Mouse (Mus musculus) adrenal gland, postnatal 14 days (tissue): ENCODE data around the gene Hs6st3. TPM values are rescaled to one million over a fixed set of nuclear protein-coding genes. Genes with fewer than 3 reads are reported as not detected.
"Not testable (repeated sequence)": the region's sequence is repeated elsewhere in the genome, so short reads cannot be mapped to it uniquely, and the experiment has no call there.

Experiments
- DNase-seq: peaks from one replicate; pipeline ENCODE4 v3.0.0; 2021; ENCODE audit warnings: mixed read lengths
- total RNA-seq: library from RNA; stranded (reverse); gene quantifications from 2 replicates; pipeline ENCODE4 v1.2.3, GENCODE M21; 2021

Hs6st3 gene
- total RNA-seq, 1 experiment from 2014 or later, result 1.4 TPM

GRCm38 (mm10) chr14:119248001-119248607 lies 110.0 kb downstream of the Hs6st3 start:
- no peak for DNase-seq

DNA sequence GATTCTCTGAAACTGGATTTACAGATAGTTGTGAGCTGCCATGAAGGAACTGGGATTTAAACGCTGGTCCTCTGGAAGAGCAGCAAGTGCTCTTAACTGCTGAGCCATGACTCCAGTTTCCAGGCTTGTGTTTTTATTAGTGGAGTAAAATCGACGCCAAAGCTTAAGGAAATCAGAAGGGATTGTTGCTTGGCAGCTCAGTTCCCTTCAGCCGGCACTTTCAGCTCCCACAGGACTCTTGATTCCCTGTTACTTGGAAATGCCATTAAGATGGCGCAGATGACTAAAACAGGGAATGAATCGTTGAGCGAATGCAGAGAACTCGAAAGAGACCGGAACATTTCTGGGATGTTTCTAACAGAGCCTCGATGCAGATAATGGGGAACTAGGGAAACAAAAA lies 112.2 kb downstream of the Hs6st3 start:
- no peak for DNase-seq

- DNase-seq, result no peak
Measured at GRCm38 (mm10) chr14:119255396-119255795, 117.3 kb downstream of the Hs6st3 start.

DNA sequence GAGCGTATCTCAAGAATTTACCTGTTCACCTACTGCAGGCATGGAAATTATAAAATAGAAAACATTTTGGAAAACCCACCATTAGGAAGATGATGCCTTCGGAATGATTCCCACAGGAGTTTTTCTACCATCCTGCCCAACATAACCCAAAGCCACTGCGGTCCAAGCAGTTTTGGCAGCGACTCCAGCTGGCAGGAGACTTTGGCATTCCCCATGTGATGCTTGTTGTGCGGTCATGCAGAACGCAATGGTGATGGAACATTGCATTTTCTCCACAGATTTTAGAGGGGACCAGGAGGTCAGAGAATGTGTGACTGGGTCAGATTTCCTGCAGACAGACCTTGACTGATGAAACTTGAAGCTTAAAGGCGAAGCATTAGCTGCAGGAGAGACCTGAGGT lies 118.9 kb downstream of the Hs6st3 start:
- DNase-seq, result no peak

- DNase-seq, result no peak
Measured at GRCm38 (mm10) chr14:119260176-119260962, 122.2 kb downstream of the Hs6st3 start.

DNA sequence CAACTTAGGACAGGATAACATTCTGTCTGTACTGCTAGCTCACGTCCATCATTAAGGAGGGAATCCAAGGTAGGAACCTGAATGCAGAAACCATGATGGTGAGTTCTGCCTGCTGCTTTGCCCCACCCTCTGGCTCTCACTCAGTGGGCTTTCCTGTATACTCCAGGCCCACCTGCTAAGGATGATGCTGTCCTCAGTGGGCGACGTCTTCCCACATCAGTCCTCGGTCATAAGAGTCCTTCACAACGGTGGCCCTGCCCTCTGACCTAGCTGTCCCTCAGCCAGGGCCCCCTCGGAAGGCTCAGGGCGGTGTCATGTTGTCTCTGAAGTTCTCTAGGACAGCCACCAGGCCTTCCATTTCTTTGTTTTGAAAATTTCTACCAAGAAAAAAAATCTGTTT lies 128.2 kb downstream of the Hs6st3 start:
- no peak for DNase-seq

DNA sequence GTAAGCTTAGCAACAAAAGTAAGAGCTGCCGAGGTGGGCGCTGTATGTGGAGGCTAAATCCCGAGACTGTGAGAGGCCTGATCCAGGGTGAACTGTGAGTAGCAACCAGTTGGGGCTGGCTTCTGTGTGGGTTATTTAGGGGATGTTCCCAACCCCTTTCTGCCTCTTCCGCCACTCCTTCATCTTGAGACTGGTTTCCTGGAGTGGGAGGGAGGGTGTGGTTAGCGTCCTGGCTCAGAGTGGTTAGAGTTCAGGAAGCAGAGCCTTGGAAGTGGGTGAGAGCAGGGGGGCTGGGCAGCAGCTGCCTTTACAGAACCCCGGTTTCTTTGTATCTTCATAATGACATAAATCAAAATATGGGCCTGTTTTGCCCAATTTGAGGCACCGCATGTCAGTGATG lies 134.9 kb downstream of the Hs6st3 start:
- no peak for DNase-seq

DNA sequence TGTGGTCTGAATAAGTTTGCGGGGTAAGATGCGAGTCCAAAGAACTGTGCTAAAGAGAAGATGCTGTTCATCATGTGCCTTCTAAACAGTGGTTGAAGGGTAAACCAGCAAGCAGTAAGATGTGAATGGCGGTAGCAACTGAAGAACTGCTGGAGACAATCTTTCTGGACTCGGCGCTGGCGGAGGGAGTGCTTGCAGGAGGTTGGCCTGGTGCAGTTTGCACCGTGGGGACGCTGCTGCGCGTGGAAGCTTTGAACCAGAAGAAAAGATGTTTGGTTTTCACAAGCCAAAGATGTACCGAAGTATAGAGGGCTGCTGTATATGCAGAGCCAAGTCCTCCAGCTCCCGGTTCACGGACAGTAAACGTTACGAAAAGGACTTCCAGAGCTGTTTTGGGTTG lies 140.0 kb downstream of the Hs6st3 start:
- not testable (repeated sequence) for DNase-seq

- DNase-seq, result peak; percentile 16
Measured at GRCm38 (mm10) chr14:119283951-119284350, 145.8 kb downstream of the Hs6st3 start.

DNA sequence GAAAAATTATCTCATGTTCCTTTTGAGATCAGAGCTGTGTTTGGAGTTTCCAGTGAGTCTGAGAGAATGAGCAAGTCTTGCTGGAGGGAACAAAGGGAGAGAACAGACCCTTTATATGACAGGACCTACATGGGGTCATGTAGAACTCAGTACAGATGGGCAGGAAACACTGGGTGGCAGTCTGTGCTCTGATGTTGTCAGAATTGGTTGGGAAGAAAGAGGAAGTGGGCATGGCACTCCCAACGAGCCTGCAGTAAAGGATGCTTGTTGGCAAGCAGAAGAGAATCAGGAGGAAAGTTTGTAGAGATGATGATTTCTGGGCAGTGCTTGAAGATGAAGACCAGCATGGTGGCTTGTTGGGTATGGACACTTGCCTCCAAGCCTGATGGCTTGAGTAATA lies 151.5 kb downstream of the Hs6st3 start:
- DNase-seq, result no peak

DNA sequence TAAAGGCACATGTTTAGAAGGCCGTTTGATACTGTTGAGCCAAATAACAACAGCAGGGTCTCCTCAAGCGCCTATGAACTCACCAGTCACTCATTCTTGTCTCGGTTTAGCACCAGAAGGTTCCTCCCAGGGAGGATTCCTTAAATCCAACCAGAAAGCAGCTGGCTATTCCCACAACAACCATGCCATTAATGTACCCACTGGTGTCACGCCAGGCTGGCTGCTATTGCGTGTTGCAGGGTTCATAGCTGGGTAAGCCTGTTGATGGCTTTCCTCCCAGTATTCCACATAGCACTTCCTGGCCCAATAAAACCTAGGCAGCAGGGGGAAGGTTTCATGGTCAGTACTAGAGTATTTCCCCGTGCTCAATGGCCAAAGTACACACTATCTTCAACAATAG lies 155.9 kb downstream of the Hs6st3 start:
- DNase-seq, result no peak

- DNase-seq, result no peak
Measured at GRCm38 (mm10) chr14:119306461-119306860, 168.3 kb downstream of the Hs6st3 start.

DNA sequence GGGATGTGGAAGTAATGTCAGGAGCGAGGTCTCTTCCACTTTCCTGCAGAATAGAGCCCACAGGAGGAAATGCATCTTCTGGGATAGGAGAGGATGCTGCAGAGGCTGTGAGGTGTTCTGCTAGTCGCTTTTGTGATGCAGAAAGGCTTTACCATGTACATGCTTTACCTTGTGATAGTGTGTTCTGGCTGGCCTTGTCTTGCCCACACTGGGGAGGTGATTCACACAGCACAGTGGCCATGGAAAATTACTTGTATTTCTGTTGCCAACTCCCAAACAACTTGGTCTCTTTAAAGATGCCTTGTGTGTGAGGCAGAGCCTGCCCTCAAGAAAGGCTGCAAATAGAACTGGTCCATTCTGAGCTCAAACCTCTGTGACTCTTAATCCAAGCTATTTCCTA lies 180.2 kb downstream of the Hs6st3 start:
- DNase-seq, result peak; percentile 33

DNA sequence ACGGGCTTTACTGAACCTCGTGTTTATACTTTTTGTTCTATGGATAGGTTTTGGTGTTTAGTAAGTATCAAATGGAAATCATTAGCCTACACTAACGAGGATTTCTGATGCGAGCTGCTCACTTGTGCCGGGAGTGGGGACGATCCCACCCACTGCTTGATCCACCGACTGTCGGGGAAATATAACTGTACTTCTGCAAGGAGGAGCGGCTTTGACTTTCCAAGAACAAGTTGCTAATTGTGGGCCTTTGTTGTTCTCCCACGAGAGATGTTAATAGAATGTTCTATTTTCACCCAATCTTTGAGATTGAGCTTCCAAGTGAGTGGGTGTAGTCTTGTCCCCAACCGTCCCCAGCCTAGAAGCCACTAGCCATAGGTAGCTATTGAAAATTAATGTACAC lies 209.1 kb downstream of the Hs6st3 start:
- DNase-seq, result no peak

DNA sequence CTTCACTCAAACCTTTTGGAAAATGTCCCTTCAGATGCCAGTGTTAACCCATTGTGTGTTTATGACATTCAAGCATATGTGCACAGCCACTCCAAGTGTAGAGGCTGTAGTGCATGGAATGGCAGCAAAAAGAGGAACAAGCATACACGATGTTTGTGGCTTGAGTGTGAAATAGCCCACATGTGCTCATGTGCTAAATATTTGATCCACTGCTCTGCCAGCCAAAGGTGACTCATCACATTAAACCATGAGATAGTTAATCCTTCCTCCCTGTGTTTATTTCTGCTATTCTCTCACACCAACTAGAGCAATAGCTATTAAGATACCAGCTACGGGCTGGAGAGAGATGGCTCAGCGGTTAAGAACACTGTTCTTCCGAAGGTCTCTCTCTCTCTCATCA lies 223.3 kb downstream of the Hs6st3 start:
- no peak for DNase-seq

DNA sequence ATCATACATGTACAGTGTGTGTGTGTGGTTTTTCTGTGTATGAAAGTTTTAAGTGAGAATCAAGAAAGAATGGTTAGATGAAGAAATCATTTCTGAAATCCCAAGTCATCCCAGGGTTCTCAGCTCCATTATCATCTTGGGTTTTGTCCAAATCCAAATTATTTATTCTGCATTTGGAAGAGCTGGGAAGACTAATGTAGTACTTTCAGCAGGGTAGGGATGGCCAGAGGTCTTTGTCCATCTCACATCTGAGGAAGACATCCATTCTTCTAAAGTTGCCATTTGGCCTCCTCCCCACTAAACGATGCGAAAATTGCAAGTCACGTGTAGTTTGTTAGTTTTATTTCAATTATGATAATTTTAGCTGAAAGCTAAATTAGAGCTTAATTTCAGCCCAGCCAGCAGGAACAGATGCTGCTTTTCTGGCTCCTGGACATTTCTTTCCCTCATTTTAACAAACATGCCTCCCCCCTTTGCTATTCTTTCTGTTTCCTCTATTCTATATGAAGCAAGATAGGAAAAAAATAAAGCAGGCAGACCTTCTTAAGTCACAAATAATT lies 229.8 kb downstream of the Hs6st3 start:
- DNase-seq, result no peak

GRCm38 (mm10) chr14:119369274-119369673 lies 231.1 kb downstream of the Hs6st3 start:
- DNase-seq, result no peak

- DNase-seq, result no peak
Measured at GRCm38 (mm10) chr14:119370013-119370412, 231.9 kb downstream of the Hs6st3 start.

DNA sequence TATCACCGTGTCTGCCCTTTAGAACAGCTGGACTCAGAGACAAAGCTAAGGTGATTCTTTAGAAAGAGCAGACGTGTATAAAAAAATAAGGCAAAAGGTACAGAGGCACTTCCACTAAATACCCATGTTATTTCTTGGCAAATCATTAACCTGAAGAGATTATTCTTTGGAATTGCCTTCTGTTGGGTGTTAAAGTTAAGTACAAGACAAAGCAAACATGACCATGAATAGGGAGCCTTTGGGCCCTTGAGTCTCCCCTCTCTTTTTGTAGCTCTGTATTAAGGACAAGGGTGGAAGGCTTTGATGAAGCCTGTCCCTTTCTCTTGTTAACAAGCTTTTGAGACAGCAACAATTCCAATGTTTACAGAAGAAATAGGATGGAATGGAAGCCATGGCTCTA lies 241.2 kb downstream of the Hs6st3 start:
- DNase-seq, result no peak

DNA sequence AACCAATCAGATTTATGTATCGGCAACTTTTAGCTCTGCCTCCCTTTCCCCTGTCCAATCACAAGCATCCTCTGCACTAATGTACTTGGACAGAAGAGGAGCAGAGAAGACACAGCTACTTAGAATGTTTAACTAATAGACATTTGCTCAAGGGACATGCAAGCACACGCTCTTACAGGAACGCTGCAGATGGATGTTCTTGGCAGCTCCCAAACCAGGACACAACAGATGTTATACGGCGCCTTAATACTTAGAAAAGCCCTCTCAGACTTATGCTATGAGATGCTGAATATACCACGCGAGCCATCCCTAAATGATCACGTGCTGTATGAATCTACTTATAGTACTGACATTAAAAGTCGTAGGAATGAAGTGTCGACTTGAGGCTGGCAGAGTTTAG lies 263.5 kb downstream of the Hs6st3 start:
- no peak for DNase-seq

DNA sequence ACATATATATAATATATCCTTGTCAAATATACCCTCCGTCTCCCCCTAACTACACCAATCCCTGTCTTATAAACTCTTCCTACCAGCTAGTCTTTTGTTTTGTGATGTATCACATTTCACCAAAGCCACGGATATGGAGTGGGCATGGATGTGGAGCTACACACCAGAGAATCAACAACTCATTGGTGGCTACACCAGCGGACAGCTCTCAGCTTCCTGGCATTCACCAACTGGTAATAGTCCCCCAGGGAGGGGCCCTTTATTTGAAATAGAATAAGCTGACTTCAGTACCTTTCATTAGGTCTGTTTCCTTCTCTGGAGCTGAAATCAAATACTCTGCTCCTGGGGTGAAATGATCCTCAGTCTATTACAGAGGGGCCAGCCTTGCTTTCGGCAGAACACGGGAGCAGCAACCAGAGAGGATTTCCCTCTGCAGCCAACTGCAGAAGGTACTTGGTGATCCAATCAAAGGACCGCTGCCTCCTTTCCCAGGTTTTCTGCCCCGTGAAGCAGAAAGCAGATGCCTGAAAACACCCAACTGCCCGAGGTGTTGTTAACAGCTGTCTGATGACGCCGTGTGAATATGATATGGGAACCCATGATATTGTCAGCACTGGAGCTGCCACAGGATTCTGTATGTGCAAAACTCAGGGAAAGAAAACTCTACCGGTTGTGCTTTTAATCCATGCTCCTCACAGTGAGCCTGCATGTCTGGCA lies 271.4 kb downstream of the Hs6st3 start:
- no peak for DNase-seq

- no peak for DNase-seq
Measured at GRCm38 (mm10) chr14:119422894-119423293, 284.8 kb downstream of the Hs6st3 start.

DNA sequence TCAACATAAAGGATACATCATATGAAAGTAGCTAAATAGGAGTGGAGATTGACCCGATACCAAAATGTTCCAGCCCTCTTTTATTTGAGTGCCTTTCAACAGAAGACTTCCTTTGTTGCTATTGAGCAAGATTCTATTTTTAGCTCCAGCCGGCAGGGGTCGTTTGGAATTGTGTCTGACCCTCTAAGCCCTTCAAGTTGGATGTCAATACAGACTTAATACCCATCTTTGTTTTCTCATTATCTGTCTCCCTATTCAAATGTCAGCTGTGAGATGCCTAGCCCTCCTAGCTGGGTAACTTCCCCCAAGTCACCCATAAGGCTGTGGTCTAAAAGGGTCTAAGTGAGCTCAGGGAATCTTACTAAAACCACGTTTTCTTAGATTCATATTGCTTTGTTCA lies 312.3 kb downstream of the Hs6st3 start:
- DNase-seq, result no peak
